Mouse (Mus musculus) layer of hippocampus, postnatal 25 days (tissue): ENCODE measurements around the gene Med16. TPM values are rescaled to one million over a fixed set of nuclear protein-coding genes. Genes with fewer than 3 reads are reported as not detected.

Experiments used
- DNase-seq, 2 experiments: peaks; one replicate each; pipeline ENCODE4 v3.0.0; 2022; ENCODE audit warnings: mixed read lengths in 2 of 2, low spot score in 1 of 2; ENCODE audit errors: extremely low spot score in 1 of 2
- total RNA-seq, 2 experiments: library from RNA; stranded (reverse); gene quantifications; 2 replicates each; pipeline ENCODE4 v1.2.3; 2021

Gene Med16
- total RNA-seq, 2 experiments from 2014 or later: 55.5 to 56.2 TPM

DNA sequence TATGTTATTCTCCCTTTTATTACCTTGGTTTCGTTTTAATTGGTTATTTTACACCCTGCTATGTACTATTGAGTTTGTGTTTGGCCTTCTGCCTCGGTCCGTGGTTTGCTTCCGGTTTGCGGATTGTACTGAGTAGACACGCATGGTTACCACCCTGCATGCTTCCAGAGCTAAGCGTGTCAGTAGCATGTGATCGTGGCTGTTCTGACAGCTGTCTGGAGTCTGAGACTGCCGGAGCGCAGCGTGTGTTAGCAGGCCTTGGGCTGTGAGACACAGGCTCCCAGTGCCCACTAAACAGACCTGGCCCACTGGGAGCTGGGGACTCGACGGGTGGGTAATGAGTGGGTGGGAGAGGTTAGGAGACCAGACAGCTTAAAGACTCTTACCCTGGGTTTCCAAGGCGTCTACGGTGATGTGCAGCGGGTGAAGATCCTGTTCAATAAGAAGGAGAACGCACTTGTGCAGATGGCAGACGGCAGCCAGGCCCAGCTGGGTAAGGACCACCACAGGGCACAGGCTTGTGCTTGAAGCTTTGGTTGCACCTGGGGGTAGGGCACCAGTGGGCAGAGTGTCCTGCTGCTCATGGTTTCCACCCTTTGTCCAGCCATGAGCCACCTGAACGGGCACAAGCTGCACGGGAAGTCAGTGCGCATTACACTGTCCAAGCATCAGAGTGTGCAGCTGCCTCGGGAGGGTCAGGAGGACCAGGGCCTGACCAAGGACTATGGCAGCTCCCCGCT is 46.5 kb downstream of the Med16 start:
- no peak for DNase-seq

DNA sequence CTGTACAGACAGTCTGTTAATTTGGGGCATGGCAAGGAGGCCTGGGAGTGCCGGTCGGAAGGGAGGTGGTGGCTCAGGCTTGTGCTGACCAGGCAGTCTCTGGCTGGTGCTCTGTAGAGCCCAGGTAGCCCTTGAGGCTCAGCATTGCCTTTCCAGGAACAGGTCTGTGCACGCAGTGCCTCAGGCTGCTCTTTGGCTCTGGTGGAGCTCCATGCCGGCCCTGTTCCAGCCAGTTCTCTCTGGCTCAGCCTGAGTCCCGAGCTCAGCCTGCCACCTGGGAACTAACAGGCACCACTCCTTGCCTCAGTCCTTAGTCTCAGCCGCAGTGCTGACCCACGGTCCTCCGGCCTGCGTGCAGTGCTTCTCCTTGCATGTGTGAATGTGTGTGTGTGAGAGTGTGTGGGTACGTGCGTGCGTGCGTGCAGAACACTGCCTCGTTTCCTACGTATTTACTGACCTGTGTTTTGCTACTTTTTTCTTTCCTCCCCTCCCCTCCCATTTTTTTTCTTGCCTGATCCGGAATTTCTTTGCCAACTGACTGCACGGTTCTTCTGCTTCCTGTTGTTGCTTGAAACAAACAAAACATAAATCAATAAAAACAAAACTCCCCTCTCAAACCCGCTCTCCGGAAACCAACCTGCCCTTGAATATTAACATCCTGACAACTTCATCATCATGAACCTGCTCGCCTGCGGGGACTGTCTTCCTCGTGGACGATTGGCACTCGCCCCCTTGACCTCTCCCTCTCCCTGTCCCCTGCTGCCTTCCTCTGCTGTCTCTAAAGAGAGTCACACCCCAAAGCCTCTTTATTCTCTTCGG is 47.3 kb downstream of the Med16 start:
- no peak for DNase-seq

DNA sequence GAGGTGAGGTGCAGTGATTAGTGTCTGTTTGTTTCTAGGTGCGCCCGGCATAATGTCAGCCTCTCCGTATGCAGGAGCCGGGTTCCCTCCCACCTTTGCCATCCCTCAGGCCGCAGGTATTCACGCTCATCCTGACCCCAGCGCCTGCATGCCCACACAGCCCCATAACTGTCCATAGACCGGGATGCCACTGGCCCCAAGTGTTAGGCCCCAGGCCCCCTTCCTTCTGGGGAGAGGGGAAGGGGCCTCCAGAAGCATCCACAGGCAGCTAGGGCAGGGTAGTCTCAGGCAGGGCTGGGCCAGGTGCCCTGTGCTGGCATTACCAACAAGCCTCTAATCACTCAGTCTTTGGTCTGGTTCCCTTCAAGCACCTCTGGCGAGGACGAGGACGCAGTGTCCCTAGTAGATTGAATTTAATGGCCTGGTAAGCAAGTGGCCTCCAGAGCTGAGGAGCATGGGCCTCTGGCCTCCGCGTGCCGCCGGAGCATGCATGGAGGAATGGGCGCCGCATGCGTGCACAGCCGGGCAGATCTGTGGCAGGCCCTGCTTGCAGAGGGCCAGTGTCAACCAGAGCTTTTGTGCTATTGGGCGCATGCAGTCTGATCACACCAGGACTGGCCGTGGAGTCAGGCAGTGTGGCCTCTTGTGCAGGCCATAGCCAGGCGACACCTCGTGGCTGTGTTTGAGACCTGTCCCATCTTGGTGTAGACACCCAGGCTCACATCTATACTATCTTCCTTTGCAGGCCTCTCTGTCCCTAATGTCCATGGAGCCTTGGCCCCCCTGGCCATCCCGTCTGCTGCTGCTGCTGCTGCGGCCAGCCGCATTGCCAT is 48.4 kb downstream of the Med16 start:
- DNase-seq: no peak

DNA sequence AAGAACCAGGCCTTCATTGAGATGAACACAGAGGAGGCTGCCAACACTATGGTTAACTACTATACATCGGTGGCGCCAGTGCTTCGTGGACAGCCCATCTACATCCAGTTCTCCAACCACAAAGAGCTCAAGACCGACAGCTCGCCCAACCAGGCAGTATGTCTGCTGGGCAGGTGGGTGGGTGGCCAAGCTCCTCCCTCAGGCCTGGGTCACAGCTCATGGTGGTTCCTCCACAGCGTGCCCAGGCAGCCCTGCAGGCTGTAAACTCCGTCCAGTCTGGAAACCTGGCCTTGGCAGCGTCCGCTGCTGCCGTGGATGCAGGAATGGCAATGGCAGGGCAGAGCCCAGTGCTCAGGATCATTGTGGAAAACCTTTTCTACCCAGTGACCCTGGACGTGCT is 49.6 kb downstream of the Med16 start:
- no peak for DNase-seq

DNA sequence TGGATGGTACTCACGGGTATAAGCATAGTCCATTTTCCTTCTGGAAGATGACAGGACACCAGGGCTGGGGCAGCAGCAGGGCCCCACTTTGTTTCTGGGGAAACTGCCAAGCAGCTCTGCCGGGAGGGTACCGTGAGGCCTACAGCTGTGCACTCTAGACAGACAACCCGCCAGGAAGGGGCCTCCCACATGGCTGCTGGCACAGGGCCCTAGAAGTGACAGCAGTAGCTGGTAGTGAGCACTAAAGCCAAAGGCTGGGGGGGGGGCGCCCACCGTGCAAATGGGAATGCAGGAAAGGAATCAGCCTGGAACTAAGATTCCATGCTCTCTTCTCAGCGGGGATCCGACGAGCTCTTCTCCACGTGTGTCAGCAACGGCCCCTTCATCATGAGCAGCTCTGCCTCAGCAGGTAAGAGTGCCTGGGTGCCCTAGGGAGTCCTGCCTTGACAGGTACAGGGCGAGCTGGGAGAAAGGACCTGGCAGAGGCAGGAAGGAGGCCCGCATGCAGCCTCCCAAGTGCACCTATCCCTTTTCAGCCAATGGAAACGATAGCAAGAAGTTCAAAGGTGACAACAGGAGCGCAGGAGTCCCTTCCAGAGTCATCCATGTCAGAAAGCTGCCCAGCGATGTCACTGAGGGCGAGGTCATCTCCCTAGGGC is 50.2 kb downstream of the Med16 start:
- DNase-seq: peak; percentile 52 to 61

DNA sequence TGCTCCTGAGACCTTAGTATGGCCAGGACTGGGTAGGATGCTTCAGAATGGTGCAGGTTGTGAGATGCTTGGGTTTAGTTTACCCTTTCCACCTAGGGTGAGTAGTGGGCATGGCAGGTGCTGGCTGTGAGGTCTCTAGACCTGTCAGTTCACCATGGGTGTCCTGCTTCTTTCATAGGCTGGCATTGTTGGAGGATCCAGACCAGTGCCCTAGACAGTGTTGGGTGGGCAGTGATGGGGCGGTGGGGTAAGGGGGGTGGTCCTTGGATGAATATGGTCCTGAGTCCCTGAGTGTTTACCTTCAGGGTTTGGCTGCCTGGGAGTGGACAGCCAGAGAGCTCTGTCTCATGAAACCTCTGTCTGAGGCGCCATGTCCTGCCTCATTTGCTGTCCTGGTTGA is 50.8 kb downstream of the Med16 start:
- no peak for DNase-seq

DNA sequence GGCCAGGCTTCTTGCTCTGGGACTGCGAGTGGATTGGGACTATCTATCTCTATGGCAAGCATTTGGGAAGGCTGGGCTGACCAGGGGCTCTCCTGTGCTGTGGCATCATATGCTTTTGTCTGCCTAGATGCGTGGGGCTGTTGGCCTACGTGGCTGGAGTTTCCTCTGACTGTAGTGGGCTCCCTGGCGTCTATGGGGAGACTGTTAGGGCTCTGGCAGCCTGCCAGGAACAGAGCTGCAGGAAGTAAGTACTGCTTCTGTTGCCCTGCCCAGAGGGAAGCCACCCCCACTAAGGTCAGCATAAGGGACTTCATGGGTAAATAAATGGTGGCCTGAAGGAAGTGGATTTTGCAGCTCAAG is 51.3 kb downstream of the Med16 start:
- DNase-seq: no peak

DNA sequence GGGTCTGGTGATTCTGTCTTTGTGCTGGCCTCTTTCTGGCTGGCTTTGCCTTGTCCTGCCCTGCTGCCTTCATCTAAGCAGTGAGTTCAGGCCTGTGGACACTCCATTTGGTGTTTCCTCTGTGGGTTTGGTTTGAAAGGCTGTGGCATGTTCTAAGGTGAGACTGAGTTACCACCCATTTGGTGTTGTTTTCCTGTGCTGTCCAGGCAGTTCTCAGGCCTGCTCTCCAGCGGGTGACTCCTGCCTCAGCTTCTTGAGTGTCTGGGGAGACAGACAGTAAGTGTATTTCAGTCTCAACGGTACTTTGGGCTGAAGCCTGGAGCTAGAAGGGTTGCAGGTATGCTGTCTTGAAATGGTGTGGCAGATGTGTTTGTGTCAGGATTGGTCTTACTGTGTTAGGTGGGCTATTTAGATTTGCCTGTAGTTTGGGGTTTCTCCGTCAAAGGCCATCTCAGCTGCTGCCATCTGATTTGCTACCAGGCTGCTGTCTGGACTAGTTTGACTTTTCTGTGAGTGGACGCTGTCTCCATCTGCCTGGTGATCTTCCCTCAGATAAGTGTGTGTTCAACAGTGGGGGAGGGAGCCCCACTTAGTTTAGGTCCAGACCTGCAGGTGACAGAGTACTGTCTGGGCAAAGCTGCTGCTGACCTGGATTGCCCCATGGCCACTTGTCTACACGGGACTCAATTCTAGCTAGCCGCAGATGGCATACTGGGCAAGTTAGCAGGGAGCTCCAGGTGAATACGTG is 51.8 kb downstream of the Med16 start:
- no peak for DNase-seq

DNA sequence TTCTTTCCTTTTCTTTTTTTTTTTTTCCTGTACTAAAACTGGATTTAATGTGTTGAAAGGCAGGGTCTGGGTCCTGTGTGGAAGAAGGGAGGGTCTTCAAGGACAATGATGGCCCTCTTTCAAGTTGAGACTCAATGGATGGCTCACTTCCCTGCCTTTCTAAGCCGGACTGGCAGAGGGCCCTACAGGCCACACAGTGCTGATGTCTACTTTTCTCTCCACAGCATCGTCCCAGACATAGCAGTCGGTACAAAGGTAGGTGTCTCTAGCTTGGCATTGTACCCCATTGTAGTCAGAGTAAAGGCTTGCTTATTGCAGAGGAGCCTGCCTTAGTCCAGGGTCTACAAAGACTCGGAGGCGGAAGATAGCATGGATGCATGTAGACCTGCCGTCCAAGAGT is 52.4 kb downstream of the Med16 start:
- DNase-seq: no peak

DNA sequence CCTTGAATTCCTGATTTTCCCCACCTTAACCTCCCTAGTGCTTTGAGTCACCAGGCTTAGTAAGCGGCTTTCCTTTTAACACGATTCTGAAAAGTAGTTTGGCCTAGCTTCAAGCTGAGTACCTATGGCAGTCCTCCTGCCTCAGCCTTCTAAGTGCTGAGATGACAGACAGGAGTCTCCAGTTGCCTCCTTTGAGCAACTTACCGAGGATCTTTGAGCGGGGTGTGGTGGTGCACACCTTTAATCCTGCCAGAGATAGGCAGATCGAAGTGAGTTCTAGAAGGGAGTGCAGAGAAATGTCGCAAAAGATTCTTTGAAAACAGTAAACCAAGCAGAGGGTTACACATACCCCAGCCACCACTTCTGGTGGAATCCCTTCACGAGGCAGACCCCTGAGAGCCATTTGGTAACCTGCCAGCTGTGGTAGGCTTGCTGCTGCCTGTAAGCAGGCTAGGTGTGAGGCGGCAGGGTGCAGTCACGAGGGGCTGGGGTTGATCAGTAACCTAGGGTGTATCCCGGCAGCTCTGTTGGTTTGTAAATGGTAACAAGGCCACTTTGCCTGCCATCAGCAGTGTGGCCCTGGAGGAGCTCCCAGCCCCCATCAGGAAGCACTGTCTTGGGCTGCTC is 53.1 kb downstream of the Med16 start:
- DNase-seq: no peak

DNA sequence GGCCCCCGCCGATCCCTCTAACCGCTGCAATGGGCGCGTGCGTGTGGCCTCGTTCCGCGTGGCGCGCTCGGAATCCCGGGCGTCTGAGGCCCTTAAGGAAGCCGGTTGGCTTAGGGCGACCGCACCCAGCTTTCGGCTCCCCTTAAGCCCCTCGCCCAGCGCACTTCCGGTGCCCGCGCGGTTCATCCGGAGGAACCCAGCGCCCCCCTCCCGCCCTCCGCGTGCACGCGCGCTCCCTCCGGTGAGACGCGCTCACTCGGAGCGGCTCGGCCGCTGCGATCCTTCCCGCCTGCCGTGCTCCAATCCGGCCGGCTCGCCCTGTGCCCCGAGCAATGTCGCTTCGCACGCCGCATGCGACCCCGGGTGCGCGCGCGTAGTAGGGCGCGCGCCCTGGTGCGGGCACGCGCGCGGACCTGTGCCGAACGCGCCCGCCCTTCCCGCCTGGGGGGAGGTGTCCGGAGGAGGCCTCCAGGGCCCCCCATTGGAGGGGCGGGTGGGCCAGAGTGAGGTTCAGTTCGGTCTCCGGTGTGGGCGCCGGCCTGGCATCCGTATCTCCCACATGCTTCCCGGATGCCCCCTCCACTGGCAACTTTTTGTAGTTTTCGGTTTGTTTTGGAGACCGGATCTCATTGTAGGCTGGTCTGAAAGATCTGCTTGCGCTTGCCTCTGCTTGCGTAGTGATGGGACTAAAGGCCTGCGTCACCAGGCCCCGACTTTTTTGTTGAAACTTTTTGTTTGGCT is 53.8 kb downstream of the Med16 start:
- no peak for DNase-seq

DNA sequence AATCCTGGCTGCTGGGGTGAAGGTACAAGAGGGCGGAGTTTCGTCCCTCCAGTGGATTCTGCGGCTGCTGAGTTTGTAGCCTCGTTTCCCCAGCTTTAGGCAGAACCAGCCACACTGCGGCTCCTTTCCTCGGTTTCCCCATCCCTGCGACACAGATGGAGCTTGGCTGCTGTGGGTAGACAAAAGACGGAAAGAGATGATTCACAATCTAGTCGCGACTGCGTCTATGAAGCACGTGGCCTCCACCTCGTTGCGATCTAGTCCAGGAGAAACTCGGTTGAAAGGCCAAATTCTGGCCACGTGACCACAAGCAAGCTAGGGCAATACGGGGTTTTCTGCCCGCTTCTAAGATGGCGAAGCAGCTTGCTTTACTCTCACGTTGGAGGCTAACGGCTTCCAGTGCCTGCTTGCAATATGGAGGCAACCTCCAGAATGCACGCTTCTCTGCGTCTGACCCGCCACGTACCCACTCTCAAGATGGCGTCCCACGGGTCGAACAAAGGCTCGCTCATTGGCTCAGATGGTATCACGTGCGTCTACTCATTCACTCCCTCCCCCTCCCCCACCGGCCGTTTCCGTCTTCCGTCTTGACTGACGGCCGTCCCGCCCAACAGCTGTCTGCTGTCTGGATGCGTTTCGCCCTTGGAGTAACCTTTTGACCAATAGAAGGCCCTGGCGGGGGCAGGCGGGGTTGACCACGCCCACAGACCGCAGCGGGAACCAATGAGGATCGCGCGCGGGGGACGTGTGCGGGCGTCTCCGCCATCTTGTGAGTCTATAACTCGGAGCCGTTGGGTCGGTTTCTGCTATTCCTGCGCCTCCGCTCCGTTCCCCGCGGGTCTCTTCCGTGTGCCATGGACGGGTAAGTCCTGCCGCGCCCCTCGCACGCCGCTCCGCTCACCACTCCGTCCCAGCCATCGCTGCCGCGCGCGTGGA is 54.6 kb downstream of the Med16 start, which contains the start of gene Ptbp1:
Gene Ptbp1, plus strand, starts transcription at position 568 of the 936 bp plus-strand sequence.
- DNase-seq: peak; percentile 91 to 94

DNA sequence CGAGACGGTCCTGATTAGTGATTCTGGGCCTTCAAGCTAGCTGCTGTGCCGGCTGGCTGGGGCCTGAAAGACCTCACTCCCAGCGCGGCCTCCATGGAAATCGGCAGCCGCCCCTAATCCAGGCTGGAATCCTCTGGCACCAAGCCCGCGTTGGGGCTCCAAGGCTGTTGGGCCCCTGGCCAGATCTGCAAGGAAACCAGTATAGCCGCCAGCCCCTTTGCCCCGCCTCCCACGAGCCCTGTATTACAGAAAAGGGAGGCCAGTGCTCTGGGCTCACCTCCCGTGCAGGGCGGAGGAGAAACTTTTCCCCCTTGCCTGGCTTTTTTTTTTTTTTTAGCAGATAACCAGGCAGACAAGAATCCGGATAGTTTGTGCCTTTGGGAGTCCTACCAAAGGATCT is 55.3 kb downstream of the Med16 start:
- peak; percentile 73 to 82 for DNase-seq

DNA sequence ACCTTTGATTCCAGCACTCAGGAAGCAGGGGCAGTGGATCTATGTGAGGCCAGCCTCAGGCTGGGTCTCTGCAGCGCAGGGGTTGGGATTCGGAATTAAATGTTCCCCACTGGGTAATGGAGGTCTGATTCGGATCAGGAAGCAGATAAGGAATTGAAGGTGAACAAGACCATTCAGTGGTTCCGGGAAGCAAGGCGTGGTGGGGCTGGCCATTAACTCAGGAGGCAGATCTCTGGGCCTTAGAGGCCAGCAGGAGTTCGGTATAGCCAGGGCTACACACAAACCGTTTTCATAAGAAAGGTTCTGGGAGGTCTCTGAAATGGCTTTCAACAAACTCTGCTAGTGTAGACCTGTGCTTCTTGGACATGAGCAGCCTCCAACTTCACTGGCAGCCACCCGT is 55.9 kb downstream of the Med16 start:
- no peak for DNase-seq

DNA sequence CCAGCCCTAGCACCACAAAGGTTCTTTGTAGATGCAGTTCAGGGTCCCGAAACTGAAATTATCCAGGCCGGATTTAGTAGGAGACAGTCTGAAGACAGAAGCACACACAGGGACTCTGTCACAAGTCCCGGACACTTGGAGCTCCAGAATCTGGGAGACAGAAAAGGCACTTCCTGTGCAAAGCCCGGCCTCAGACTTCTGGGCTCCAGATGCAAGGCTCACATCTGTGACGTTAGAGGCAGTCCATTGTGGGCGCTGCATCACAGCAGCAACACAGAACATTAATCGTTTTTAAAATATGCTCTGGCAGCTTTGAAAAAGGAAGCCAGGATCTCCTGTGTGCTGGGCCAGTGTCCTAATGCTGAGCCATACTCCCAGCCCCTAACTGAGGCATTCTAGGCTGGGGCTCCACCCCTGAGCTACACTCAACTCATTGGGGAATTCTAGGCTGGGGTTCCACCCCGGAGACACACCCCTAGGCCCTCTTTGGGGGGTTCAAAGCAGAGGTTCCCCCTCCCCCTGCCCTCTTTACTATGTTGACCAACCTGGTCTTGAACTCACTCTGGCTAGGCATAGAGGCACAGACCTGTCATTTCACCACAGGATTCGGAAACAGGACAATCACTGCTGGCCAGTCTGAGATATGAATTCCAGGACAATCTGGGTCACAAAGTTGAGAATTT is 56.5 kb downstream of the Med16 start:
- no peak for DNase-seq

DNA sequence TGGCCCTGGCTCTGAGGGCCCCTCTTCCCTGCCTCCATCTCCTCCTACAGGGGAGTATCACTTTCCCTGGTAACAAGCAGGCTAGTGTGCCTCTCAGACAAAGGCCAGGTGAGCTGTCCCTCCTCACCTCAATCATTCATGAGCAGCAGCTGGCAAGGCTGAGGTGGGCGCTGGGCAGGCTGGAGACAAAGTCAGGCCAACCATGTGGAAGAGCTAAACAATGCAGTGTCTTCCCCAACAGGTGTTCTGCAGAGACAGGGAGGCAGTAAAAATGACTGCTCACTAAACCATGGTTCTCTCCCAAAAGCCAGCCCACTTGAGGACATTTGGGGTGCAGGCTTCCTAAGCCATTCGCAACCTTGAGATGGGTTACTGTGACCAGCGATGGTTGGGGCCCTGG is 57.1 kb downstream of the Med16 start:
- DNase-seq: no peak
